Mouse (Mus musculus) R1 (cell line): ENCODE data around the gene Csf2rb.

Experiments
- DNase-seq: peaks from one replicate; pipeline ENCODE4 v3.0.0-alpha.2; 2018; ENCODE audit warnings: low read depth, low spot score

The Csf2rb gene

GRCm38 (mm10) chr15:78378556-78378955, 53.0 kb downstream of the Csf2rb start:
- DNase-seq: no peak

GRCm38 (mm10) chr15:78380208-78380607, 54.7 kb downstream of the Csf2rb start:
- DNase-seq: no peak

GRCm38 (mm10) chr15:78380741-78381140, 55.2 kb downstream of the Csf2rb start:
- DNase-seq: no peak

GRCm38 (mm10) chr15:78382115-78382514, 56.6 kb downstream of the Csf2rb start:
- DNase-seq: peak; percentile 14

- DNase-seq: no peak
Observed at GRCm38 (mm10) chr15:78383450-78384219, 58.1 kb downstream of the Csf2rb start.

GRCm38 (mm10) chr15:78384220-78385116, 58.9 kb downstream of the Csf2rb start:
- no peak for DNase-seq

- DNase-seq: no peak
Observed at GRCm38 (mm10) chr15:78385564-78385963, 60.0 kb downstream of the Csf2rb start.

GRCm38 (mm10) chr15:78390855-78391254, 65.3 kb downstream of the Csf2rb start:
- DNase-seq: no peak

GRCm38 (mm10) chr15:78395478-78395962, 70.0 kb downstream of the Csf2rb start, which contains the start of gene Tex33:
Tex33 (minus strand) TSS chr15:78395912.
- DNase-seq: no peak

GRCm38 (mm10) chr15:78401345-78401744, 75.8 kb downstream of the Csf2rb start:
- DNase-seq: no peak

- DNase-seq: no peak
Observed at GRCm38 (mm10) chr15:78401921-78402320, 76.4 kb downstream of the Csf2rb start.

- DNase-seq: no peak
Observed at GRCm38 (mm10) chr15:78402423-78402822, 76.9 kb downstream of the Csf2rb start.

GRCm38 (mm10) chr15:78403301-78403741, 77.8 kb downstream of the Csf2rb start:
- DNase-seq: peak; percentile 68
